Mouse (Mus musculus): Measurements from ENCODE around the gene Slc25a29.

GRCm38 (mm10) chr12:108879138-108879537 lies 43.5 kb upstream of the Slc25a29 start:
- TF ChIP-seq HCFC1 (IDR thresholded peaks at IDR 0.05; ENCODE audit: borderline replicate concordance, insufficient read depth, low read length) (no peak), MAFK (IDR thresholded peaks at IDR 0.05; ENCODE audit: insufficient read depth, low read depth, low read length) (no peak), CHD2 (IDR thresholded peaks at IDR 0.05; ENCODE audit: low read depth, low read length) (no peak), ZNF384 (IDR thresholded peaks at IDR 0.05; ENCODE audit: low read depth, low read length) (no peak)

Measured in ES-E14 (cell line).